Mouse (Mus musculus): ENCODE measurements at regions not wholly inside any gene's neighbourhood (a gene's known extent, or its start where the extent isn't known, plus 50 kb on each side); places are given as distances from the start of the nearest gene placed in this dataset.

DNA sequence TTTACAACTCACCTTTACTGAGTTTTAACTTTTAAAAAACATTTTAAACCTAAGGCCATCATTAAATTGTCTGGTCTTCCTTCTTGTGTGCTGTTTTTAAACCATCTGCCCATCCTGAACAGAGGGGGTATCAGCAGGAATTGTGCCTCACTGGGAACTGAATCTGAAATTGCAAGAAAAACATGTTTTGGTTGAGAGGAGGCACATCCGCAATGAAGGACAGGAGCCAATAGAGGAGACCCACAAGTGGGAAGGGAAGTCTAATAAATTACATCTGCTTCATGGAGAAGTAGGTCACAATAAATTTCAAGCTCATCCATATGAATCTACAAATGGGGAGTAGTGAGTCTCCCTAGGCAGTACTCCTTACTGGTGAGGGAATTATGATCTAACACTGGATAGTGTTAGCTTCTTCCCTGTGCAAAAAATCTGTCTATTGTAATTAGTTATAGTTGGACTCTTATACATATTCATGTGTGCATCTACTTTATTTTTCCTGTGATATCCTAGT lies 675.5 kb upstream of the Tpk1 start:
- no peak for ATAC-seq (ENCODE audit: low FRiP score, low read depth)
- H3K4me2 ChIP-seq, result no peak overlapping the region
- H3K9ac ChIP-seq, result no peak overlapping the region
- no peaks in the 10 kb centered on the region for H3K4me1 ChIP-seq (replicated peaks)
- WGBS, result 88% methylated on average over 1 of the region's 1 CpGs
- H3K4me3 ChIP-seq, result no peak overlapping the region
- H3K27me3 ChIP-seq, result no peaks in the 10 kb centered on the region
- H3K9me3 ChIP-seq, result no peaks in the 10 kb centered on the region
- no peaks in the 10 kb centered on the region for H3K36me3 ChIP-seq
- H3K27ac ChIP-seq (replicated peaks), result no peak overlapping the region

DNA sequence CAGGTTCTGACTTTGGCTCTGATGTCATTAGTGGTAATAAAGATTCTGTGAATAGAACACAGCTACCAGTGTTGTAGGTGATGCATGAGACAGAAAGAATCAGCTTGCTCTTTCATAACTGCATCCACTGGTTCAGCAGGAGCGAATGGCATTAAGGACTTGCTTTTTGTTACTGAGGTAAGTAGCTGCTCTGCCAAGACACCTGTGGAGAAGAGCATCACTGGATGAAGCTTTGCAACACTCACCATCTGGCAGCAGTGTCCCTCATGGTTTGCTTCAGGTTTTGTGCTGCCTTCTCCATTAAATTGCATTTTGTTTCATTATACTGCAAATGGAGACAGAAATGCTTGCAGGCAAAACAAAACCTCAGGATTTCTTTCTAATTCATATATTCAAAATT lies 631.3 kb upstream of the Tpk1 start:
- 63% methylated on average over 1 of the region's 1 CpGs for WGBS
- H3K27ac ChIP-seq (replicated peaks), result no peak overlapping the region
- no peaks in the 10 kb centered on the region for H3K27me3 ChIP-seq
- no peak overlapping the region for H3K4me2 ChIP-seq
- ATAC-seq (ENCODE audit: low FRiP score, low read depth), result peak; percentile 63; the same call in 1 of the 2 replicates
- no peak overlapping the region for H3K4me3 ChIP-seq
- H3K9ac ChIP-seq, result no peak overlapping the region
- no peaks in the 10 kb centered on the region for H3K36me3 ChIP-seq
- no peaks in the 10 kb centered on the region for H3K4me1 ChIP-seq (replicated peaks)
- no peaks in the 10 kb centered on the region for H3K9me3 ChIP-seq
